Mouse (Mus musculus) lung, embryonic 16.5 days (tissue): ENCODE results near the gene Rassf7. TPM values are rescaled to one million over a fixed set of nuclear protein-coding genes. Genes with fewer than 3 reads are reported as not detected.

Experiments
- ATAC-seq: fragments of 200-750 bp; cut with Nextera tagmentation; 2 replicates; pipeline ENCODE4 v1.8.0; 2017; ENCODE audit warnings: low read depth, mild to moderate bottlenecking, moderate library complexity
- H3K27ac ChIP-seq: fragments of 300-500 bp; sonication (generic); 2 replicates; pipeline ENCODE4 v1.5.1; 2014; ENCODE audit warnings: mild to moderate bottlenecking, control low read depth, low read length
- H3K27me3 ChIP-seq: fragments of 300-500 bp; sonication (generic); 2 replicates; pipeline ENCODE4 v1.6.1; 2014; ENCODE audit warnings: low read depth, low read length, mixed read lengths; ENCODE audit not compliant: control insufficient read depth, insufficient read depth
- H3K36me3 ChIP-seq: fragments of 300-500 bp; sonication (generic); 2 replicates; pipeline ENCODE4 v1.6.1; 2014; ENCODE audit warnings: low read length; ENCODE audit not compliant: control insufficient read depth, insufficient read depth
- H3K4me1 ChIP-seq: fragments of 300-500 bp; sonication (generic); replicated peaks from 2 replicates; pipeline ENCODE4 v1.6.1; 2014; ENCODE audit warnings: low read length, mixed read lengths; ENCODE audit not compliant: control insufficient read depth, insufficient read depth
- H3K4me2 ChIP-seq: fragments of 300-500 bp; sonication (generic); 2 replicates; pipeline ENCODE4 v1.6.1; 2014; ENCODE audit warnings: low read depth, low read length, control low read depth
- H3K4me3 ChIP-seq: fragments of 300-500 bp; sonication (generic); 2 replicates; pipeline ENCODE4 v1.5.1; 2014; ENCODE audit warnings: mild to moderate bottlenecking, low read length, control low read depth
- H3K9ac ChIP-seq: fragments of 300-500 bp; sonication (generic); 2 replicates; pipeline ENCODE4 v1.6.1; 2014; ENCODE audit warnings: low read length, control low read depth
- H3K9me3 ChIP-seq: fragments of 300-500 bp; sonication (generic); 2 replicates; pipeline ENCODE4 v1.6.1; 2016; ENCODE audit warnings: low read length; ENCODE audit not compliant: control insufficient read depth
- WGBS: fragments of 180-500 bp; shearing (Covaris S2); extraction: QIAGEN DNeasy Blood & Tissue Kit; methylation state at CpG from one replicate; pipeline ENCODE4 v1.1.7; 2014; 5-methylcytosine and 5-hydroxymethylcytosine counted together
- polyA plus RNA-seq: library from polyadenylated mRNA; unstranded; fragments of >200 nt; fragmentation: Nextera tagmentation; extraction: Ambion mirVana; gene quantifications from 2 replicates; pipeline ENCODE4 v1.2.1, GENCODE M21; 2015

The Rassf7 gene
- polyA plus RNA-seq, 1 experiment from 2014 or later, result 69.4 TPM

DNA sequence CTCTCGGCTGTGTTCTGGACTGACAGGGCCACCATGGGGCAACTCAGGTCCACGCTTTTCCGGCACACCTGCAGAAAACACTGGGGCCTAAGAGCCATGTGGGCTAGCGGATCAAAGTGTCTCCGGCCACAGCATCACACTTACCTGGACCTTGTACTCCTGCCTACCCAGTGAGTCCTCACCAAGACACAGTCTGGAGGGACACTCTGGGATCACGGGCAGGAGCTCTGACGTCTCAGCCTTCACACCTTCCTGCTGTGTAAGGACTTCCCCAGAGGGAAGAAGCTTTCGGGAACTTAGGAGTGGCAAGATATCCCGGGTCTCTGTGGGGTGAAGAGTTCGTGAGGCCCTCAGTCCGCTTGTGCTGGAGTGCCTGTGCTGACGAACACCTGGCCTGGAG, 5.5 kb upstream of the Rassf7 start:
- H3K9ac ChIP-seq, result no peak overlapping the region
- H3K36me3 ChIP-seq, result no peaks in the 10 kb centered on the region
- H3K27me3 ChIP-seq, result no peaks in the 10 kb centered on the region
- H3K4me2 ChIP-seq, result no peak overlapping the region
- ATAC-seq, result no peak
- no peak overlapping the region for H3K27ac ChIP-seq
- H3K9me3 ChIP-seq, result no peaks in the 10 kb centered on the region
- WGBS, result 60% methylated on average over 12 of the region's 12 CpGs
- no peak overlapping the region for H3K4me3 ChIP-seq
- peaks cover 8% of the 10 kb centered on the region; the same call in 1 of the 2 replicates for H3K4me1 ChIP-seq

DNA sequence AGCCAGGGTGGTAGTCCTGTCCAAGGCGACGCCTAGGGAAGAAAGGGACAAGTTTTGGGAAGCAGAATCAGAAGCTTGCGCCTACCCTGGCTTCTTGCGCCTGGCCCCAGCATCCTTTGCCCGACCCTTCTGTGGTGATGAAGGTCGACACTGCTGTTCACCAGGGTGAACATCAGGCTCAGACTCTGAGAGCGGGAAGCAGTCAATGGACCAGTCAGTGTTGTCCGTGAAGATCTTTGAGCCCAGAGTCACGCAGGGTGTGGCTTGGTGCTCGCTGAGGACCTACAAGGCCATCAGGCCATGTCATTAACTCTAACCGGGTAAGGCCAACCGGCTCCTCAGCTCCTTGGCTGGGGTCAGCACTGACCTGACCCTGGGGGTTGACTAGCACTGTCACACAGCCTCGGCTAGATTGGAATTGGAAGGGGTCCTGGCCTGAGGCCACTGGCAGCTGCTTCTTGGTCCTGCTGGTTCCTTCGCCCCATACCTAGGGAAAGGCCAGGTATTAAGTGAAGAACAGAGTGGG, 5.0 kb upstream of the Rassf7 start:
- H3K9ac ChIP-seq, result no peak overlapping the region
- H3K36me3 ChIP-seq, result no peaks in the 10 kb centered on the region
- no peak for ATAC-seq
- 88% methylated on average over 14 of the region's 14 CpGs for WGBS
- peaks cover 8% of the 10 kb centered on the region; the same call in 1 of the 2 replicates for H3K4me1 ChIP-seq
- H3K4me2 ChIP-seq, result no peak overlapping the region
- H3K4me3 ChIP-seq, result no peak overlapping the region
- H3K27ac ChIP-seq, result no peak overlapping the region
- H3K27me3 ChIP-seq, result no peaks in the 10 kb centered on the region
- H3K9me3 ChIP-seq, result no peaks in the 10 kb centered on the region

DNA sequence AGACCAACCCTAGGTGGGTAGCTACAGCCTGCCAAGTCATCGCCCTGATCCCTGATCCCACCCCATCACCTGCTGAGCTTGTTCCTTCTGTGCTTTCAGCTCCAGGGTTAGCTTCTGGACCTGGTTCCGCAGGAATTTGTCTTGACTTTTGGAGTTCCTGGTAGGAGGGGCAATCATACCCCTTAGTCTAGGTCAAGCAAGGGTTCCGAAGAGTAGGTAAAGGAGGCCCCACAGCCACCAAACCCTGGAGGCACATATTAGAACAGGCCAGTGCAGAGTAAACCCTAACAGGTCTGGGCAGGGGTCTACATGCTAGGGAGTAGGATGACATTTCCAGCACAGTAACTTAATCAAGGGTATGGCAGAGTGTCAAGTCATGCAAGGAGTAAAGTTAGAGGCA, 2.5 kb upstream of the Rassf7 start:
- H3K4me1 ChIP-seq, result peaks cover 20% of the 10 kb centered on the region
- ATAC-seq, result no peak
- no peaks in the 10 kb centered on the region for H3K9me3 ChIP-seq
- H3K9ac ChIP-seq, result no peak overlapping the region
- H3K4me2 ChIP-seq, result no peak overlapping the region
- H3K27ac ChIP-seq, result no peak overlapping the region
- WGBS, result 88% methylated on average over 3 of the region's 3 CpGs
- no peaks in the 10 kb centered on the region for H3K36me3 ChIP-seq
- H3K27me3 ChIP-seq, result no peaks in the 10 kb centered on the region
- no peak overlapping the region for H3K4me3 ChIP-seq

- H3K4me2 ChIP-seq, result peak within 1 kb of the TSS; percentile 95
- H3K27ac ChIP-seq, result peak within 1 kb of the TSS; percentile 82
- peak within 1 kb of the TSS; percentile 70 for H3K4me3 ChIP-seq
- no peaks in the 10 kb centered on the region for H3K27me3 ChIP-seq
- H3K9ac ChIP-seq, result peak within 1 kb of the TSS; percentile 51
- no peak for ATAC-seq
- no peaks in the 10 kb centered on the region for H3K9me3 ChIP-seq
- WGBS, result 87% methylated on average over 11 of the region's 11 CpGs
- H3K36me3 ChIP-seq, result no peaks in the 10 kb centered on the region
- peaks cover 21% of the 10 kb centered on the region for H3K4me1 ChIP-seq
These were observed 1.9 kb upstream of the Rassf7 start, which contains the start of gene Lmntd2 for GRCm38 (mm10) chr7:141213605-141214235. Lmntd2 (minus strand) TSS chr7:141214080.

DNA sequence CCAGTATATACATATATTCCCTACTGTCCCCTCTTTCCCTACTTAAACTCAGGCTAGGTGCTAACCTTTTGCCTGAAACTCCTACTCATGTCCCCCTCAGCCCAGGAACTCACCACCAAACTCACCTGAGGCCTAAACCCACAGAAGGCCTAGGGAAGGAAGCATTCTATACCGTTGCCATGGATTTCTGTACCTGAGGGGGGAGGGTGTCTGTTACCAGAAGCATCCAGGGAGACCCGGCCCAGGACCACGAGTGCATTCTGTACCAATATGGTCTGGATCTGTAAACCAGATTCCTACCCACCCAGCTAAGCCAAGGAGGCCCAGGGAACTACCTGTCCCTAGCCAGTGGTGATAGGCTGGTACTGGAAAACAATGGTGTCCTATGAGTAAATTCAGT, 1.4 kb upstream of the Rassf7 start:
- no peaks in the 10 kb centered on the region for H3K27me3 ChIP-seq
- H3K9me3 ChIP-seq, result no peaks in the 10 kb centered on the region
- H3K4me1 ChIP-seq, result peaks cover 21% of the 10 kb centered on the region
- H3K36me3 ChIP-seq, result no peaks in the 10 kb centered on the region; the same call in 1 of the 2 replicates
- H3K4me3 ChIP-seq, result no peak overlapping the region
- H3K27ac ChIP-seq, result peak overlapping the region; percentile 82
- ATAC-seq, result no peak
- no peak overlapping the region for H3K9ac ChIP-seq
- WGBS, result 36% methylated on average over 3 of the region's 3 CpGs
- H3K4me2 ChIP-seq, result no peak overlapping the region

DNA sequence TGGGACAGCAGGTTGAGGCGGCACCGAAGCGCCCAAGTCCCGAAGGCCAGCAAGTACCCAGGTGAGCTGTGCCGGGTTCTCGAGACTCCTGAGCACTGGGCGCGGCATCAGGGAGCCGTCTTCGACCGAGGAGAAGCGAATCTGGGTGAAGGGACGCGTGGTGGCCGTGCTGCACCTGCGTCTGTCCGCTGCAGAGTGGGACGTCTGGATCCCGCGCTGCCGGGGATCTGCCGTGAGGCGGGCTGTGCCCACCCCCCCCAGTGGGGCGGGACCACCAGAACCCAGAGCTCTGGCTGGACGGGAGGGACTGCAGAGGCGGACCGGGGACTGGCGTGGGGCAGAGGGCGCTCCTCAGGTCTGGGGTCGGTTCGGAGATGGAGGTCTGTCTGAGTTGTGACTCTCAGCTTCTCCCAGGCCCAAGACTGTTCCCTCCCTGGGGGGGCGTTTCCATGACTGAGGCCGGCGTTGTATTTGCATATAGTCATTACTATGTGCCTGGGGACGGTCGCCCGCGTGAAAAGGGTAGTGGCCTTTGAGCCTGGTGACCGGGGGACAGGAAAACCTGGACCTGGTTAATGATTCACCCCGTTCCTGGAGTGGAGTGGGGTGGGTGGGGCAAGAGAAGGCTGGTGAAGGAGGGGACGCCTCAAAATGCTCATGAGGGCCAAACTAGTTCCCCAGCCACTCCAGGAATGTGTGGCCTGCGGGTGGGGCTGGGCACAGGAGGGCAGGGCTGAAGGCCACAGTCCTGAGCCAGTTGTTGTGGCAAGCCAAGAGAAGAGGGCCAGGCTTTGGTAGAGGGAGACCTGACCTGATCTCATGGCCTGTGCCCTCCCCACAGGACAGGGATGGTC, 447 bp downstream of the Rassf7 start:
- peak overlapping the region; percentile 70 for H3K4me3 ChIP-seq
- no peaks in the 10 kb centered on the region for H3K27me3 ChIP-seq
- peak overlapping the region; percentile 95 for H3K4me2 ChIP-seq
- no peaks in the 10 kb centered on the region for H3K9me3 ChIP-seq
- ATAC-seq, result peak; percentile 67
- no peaks in the 10 kb centered on the region; the same call in 1 of the 2 replicates for H3K36me3 ChIP-seq
- peak overlapping the region; percentile 77 for H3K9ac ChIP-seq
- H3K27ac ChIP-seq, result peak overlapping the region; percentile 98
- WGBS, result 2% methylated on average over 41 of the region's 42 CpGs
- H3K4me1 ChIP-seq, result peaks cover 33% of the 10 kb centered on the region

DNA sequence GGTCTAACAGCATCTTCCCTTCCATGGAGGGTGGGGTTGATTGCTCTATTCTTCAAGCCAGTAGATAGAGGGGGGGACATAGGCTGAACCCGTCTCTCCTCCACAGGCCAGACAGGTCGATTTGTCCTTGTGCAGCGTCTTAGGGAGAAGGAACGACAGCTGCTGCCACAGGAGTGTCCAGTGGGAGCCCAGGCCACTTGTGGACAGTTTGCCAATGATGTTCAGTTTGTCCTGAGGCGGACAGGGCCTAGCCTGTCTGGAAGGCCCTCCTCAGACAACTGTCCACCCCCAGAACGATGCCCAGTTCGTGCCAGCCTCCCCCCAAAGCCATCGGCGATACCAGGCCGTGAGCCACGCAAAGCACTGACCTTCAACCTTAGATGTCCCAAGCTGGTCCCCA, 1.2 kb downstream of the Rassf7 start:
- peak overlapping the region; percentile 95 for H3K4me2 ChIP-seq
- peak overlapping the region; percentile 77 for H3K9ac ChIP-seq
- no peaks in the 10 kb centered on the region; the same call in 1 of the 2 replicates for H3K36me3 ChIP-seq
- H3K4me3 ChIP-seq, result peak overlapping the region; percentile 70
- H3K9me3 ChIP-seq, result no peaks in the 10 kb centered on the region
- H3K27me3 ChIP-seq, result no peaks in the 10 kb centered on the region
- no peak for ATAC-seq
- H3K27ac ChIP-seq, result peak overlapping the region; percentile 98
- H3K4me1 ChIP-seq, result peaks cover 36% of the 10 kb centered on the region
- WGBS, result 79% methylated on average over 11 of the region's 11 CpGs

- WGBS, result 91% methylated on average over 17 of the region's 17 CpGs
- Histone ChIP-seq H3K27me3 (no peaks in the 10 kb centered on the region), H3K36me3 (no peaks in the 10 kb centered on the region; the same call in 1 of the 2 replicates), H3K9me3 (no peaks in the 10 kb centered on the region), H3K9ac (peak overlapping the region; percentile 77), H3K27ac (peak overlapping the region; percentile 98), H3K4me3 (peak overlapping the region; percentile 70), H3K4me1 (peaks cover 41% of the 10 kb centered on the region), H3K4me2 (peak overlapping the region; percentile 95)
- ATAC-seq, result no peak
These were observed 1.8 kb downstream of the Rassf7 start for GRCm38 (mm10) chr7:141217343-141218013.
